Mouse (Mus musculus) C2C12 (cell line): ENCODE measurements around the gene Edn3.

Experiments used
- CTCF ChIP-seq: IDR thresholded peaks from one replicate; pipeline ENCODE4 v1.5.1; 2011; ENCODE audit not compliant: control insufficient read depth, insufficient read depth, insufficient read length
- FOSL1 ChIP-seq: IDR thresholded peaks from one replicate; pipeline ENCODE4 v1.8.0; 2011; ENCODE audit warnings: mild to moderate bottlenecking, low read length; ENCODE audit not compliant: poor library complexity, insufficient read depth, severe bottlenecking

DNA sequence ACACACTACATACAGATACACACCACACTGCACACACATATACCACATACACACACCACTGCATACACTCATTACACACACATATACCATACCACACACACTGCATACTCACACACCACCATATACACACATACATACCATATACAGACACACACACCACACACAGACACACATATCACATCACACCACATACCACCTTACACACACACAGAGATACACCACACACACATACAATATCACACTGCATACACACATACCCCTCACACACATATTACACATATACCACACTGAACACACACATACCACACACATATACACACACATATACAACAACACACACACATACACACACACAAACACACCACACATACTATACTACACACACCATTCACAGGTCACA lies 44.5 kb upstream of the Edn3 start:
- TF ChIP-seq CTCF (no peak), FOSL1 (no peak)
